Mouse (Mus musculus): ENCODE results near the gene Cyp2d12. TPM values are rescaled to one million over a fixed set of nuclear protein-coding genes. Genes with fewer than 3 reads are reported as not detected.
"Not testable (repeated sequence)": the region's sequence is repeated elsewhere in the genome, so short reads cannot be mapped to it uniquely, and the experiment has no call there.

Cyp2d12 gene
- polyA plus RNA-seq (2015; fragmentation: Nextera tagmentation; extraction: Ambion mirVana): not detected in 2 replicates

DNA sequence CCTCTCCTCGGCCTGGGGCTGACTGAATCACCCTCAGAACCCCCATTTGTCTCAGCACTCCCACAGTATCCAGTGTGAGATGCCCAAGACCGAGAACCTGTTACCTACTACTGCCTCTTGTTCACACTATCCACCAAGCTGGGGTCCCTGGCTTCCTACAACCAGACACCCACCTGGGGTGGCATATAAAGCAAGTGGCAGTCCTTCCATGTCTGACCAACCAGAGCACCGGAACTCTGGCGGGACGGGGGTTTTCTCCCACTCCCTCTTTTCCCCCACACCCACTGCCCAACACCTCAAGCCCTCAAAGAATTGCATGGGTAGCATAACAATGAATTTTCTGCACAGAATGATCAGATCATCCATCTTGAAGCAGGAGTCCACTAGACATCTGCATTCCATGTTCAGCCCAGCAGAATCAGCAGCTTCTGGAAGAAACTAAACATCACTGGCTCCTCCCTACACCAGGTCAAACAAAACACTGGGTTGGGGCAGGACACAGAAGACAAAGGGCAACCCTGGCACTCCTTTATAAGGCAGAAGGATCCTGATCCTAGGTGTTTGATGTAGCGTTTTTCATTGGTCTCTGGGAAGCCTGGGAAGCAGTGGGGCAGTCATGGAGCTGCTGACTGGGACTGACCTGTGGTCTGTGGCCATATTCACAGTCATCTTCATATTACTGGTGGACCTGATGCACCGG lies at the start of gene Cyp2d12:
TSS of gene Cyp2d12 (plus strand) at position 542 of the 700 bp plus-strand sequence.
- no peak within 1 kb of the TSS for H3K4me2 ChIP-seq (ENCODE audit: low read depth, low read length)
- H3K27me3 ChIP-seq (ENCODE audit: control insufficient read depth, insufficient read depth, low read depth, low read length): no peaks in the 10 kb centered on the region
- no peaks in the 10 kb centered on the region for H3K4me1 ChIP-seq (ENCODE audit: control insufficient read depth, low read depth, low read length)
- H3K27ac ChIP-seq (ENCODE audit: low read length): no peak within 1 kb of the TSS
- no peaks in the 10 kb centered on the region for H3K36me3 ChIP-seq (ENCODE audit: control insufficient read depth, insufficient read depth)
- no peak within 1 kb of the TSS for H3K9ac ChIP-seq (ENCODE audit: low read depth, low read length)
- WGBS (ENCODE audit: insufficient replicate concordance): 63% methylated on average over 7 of the region's 7 CpGs
- ATAC-seq (ENCODE audit: low read depth): no peak
- no peaks in the 10 kb centered on the region; the same call in 1 of the 2 replicates for H3K9me3 ChIP-seq (replicated peaks; ENCODE audit: control insufficient read depth, low read length)
- no peak within 1 kb of the TSS for H3K4me3 ChIP-seq (ENCODE audit: low read depth, low read length)

- Histone ChIP-seq H3K4me3 (ENCODE audit: low read depth, low read length) (no peak overlapping the region), H3K4me1 (ENCODE audit: control insufficient read depth, low read depth, low read length) (no peaks in the 10 kb centered on the region), H3K27ac (ENCODE audit: low read length) (no peak overlapping the region), H3K27me3 (ENCODE audit: control insufficient read depth, insufficient read depth, low read depth, low read length) (no peaks in the 10 kb centered on the region), H3K9me3 (replicated peaks; ENCODE audit: control insufficient read depth, low read length) (no peaks in the 10 kb centered on the region), H3K36me3 (ENCODE audit: control insufficient read depth, insufficient read depth) (no peaks in the 10 kb centered on the region), H3K9ac (ENCODE audit: low read depth, low read length) (no peak overlapping the region), H3K4me2 (ENCODE audit: low read depth, low read length) (no peak overlapping the region)
- 44% methylated on average over 3 of the region's 3 CpGs for WGBS (ENCODE audit: insufficient replicate concordance)
- ATAC-seq (ENCODE audit: low read depth): no peak
Measured at GRCm38 (mm10) chr15:82506971-82507370, 47.9 kb upstream of the Cyp2d12 start.

GRCm38 (mm10) chr15:82507740-82508139 lies 47.1 kb upstream of the Cyp2d12 start:
- WGBS (ENCODE audit: insufficient replicate concordance): 42% methylated on average over 4 of the region's 4 CpGs
- H3K4me2 ChIP-seq (ENCODE audit: low read depth, low read length); H3K27ac ChIP-seq (ENCODE audit: low read length); ATAC-seq (ENCODE audit: low read depth); H3K36me3 ChIP-seq (ENCODE audit: control insufficient read depth, insufficient read depth); H3K9me3 ChIP-seq (replicated peaks; ENCODE audit: control insufficient read depth, low read length); H3K4me3 ChIP-seq (ENCODE audit: low read depth, low read length); H3K4me1 ChIP-seq (ENCODE audit: control insufficient read depth, low read depth, low read length); H3K27me3 ChIP-seq (ENCODE audit: control insufficient read depth, insufficient read depth, low read depth, low read length); H3K9ac ChIP-seq (ENCODE audit: low read depth, low read length): not testable (repeated sequence)

GRCm38 (mm10) chr15:82509495-82509894 lies 45.4 kb upstream of the Cyp2d12 start:
- H3K4me1 ChIP-seq (ENCODE audit: control insufficient read depth, low read depth, low read length); H3K4me3 ChIP-seq (ENCODE audit: low read depth, low read length); H3K27ac ChIP-seq (ENCODE audit: low read length); H3K9ac ChIP-seq (ENCODE audit: low read depth, low read length); H3K36me3 ChIP-seq (ENCODE audit: control insufficient read depth, insufficient read depth); H3K27me3 ChIP-seq (ENCODE audit: control insufficient read depth, insufficient read depth, low read depth, low read length); H3K4me2 ChIP-seq (ENCODE audit: low read depth, low read length); ATAC-seq (ENCODE audit: low read depth); H3K9me3 ChIP-seq (replicated peaks; ENCODE audit: control insufficient read depth, low read length): not testable (repeated sequence)
- whole genome bisulfite sequencing (ENCODE audit: insufficient replicate concordance): 55% methylated on average over 4 of the region's 4 CpGs

- not testable (repeated sequence) for H3K27ac ChIP-seq (ENCODE audit: low read length); H3K4me1 ChIP-seq (ENCODE audit: control insufficient read depth, low read depth, low read length); H3K4me3 ChIP-seq (ENCODE audit: low read depth, low read length); ATAC-seq (ENCODE audit: low read depth); H3K4me2 ChIP-seq (ENCODE audit: low read depth, low read length); H3K36me3 ChIP-seq (ENCODE audit: control insufficient read depth, insufficient read depth); H3K27me3 ChIP-seq (ENCODE audit: control insufficient read depth, insufficient read depth, low read depth, low read length); H3K9me3 ChIP-seq (replicated peaks; ENCODE audit: control insufficient read depth, low read length); H3K9ac ChIP-seq (ENCODE audit: low read depth, low read length)
Measured at GRCm38 (mm10) chr15:82510500-82510899, 44.4 kb upstream of the Cyp2d12 start.

DNA sequence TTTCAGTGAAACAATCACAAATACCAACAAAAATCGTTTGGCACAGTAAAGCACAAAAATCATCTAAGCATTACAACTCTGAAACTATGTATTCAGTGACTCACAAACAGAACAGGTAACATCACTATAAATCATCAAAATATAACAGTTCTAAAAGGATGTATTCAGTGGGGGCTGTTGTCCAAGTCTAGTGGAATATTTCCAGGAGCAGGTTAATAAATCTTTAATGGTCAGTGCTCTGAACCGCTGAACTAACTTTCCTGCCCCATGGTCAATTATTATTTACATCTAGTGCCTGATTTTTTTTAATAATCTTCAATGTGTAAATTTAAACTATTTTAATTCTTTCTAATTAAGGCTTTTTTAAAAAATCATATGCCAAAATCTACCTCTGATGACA lies 42.8 kb upstream of the Cyp2d12 start:
- H3K9ac ChIP-seq (ENCODE audit: low read depth, low read length); ATAC-seq (ENCODE audit: low read depth); H3K27ac ChIP-seq (ENCODE audit: low read length); H3K9me3 ChIP-seq (replicated peaks; ENCODE audit: control insufficient read depth, low read length); H3K4me2 ChIP-seq (ENCODE audit: low read depth, low read length); H3K27me3 ChIP-seq (ENCODE audit: control insufficient read depth, insufficient read depth, low read depth, low read length); H3K36me3 ChIP-seq (ENCODE audit: control insufficient read depth, insufficient read depth); H3K4me3 ChIP-seq (ENCODE audit: low read depth, low read length); H3K4me1 ChIP-seq (ENCODE audit: control insufficient read depth, low read depth, low read length): not testable (repeated sequence)
- WGBS (ENCODE audit: insufficient replicate concordance): 51% methylated on average over 2 of the region's 2 CpGs

- WGBS (ENCODE audit: insufficient replicate concordance): 73% methylated on average over 23 of the region's 23 CpGs
Measured at GRCm38 (mm10) chr15:82516174-82516573, 38.7 kb upstream of the Cyp2d12 start.

GRCm38 (mm10) chr15:82527371-82527770 lies 27.5 kb upstream of the Cyp2d12 start:
- not testable (repeated sequence) for H3K27me3 ChIP-seq (ENCODE audit: control insufficient read depth, insufficient read depth, low read depth, low read length); H3K36me3 ChIP-seq (ENCODE audit: control insufficient read depth, insufficient read depth); H3K4me1 ChIP-seq (ENCODE audit: control insufficient read depth, low read depth, low read length); H3K9ac ChIP-seq (ENCODE audit: low read depth, low read length); ATAC-seq (ENCODE audit: low read depth); H3K4me2 ChIP-seq (ENCODE audit: low read depth, low read length); H3K27ac ChIP-seq (ENCODE audit: low read length); H3K9me3 ChIP-seq (replicated peaks; ENCODE audit: control insufficient read depth, low read length); H3K4me3 ChIP-seq (ENCODE audit: low read depth, low read length)
- WGBS (ENCODE audit: insufficient replicate concordance): 69% methylated on average over 5 of the region's 9 CpGs

More at GRCm38 (mm10) chr15:82516174-82516573, 38.7 kb upstream of the Cyp2d12 start:
- not testable (repeated sequence) for ATAC-seq (ENCODE audit: low read depth); H3K27me3 ChIP-seq (ENCODE audit: control insufficient read depth, insufficient read depth, low read depth, low read length); H3K36me3 ChIP-seq (ENCODE audit: control insufficient read depth, insufficient read depth); H3K9me3 ChIP-seq (replicated peaks; ENCODE audit: control insufficient read depth, low read length); H3K4me1 ChIP-seq (ENCODE audit: control insufficient read depth, low read depth, low read length); H3K4me2 ChIP-seq (ENCODE audit: low read depth, low read length); H3K9ac ChIP-seq (ENCODE audit: low read depth, low read length); H3K4me3 ChIP-seq (ENCODE audit: low read depth, low read length); H3K27ac ChIP-seq (ENCODE audit: low read length)

DNA sequence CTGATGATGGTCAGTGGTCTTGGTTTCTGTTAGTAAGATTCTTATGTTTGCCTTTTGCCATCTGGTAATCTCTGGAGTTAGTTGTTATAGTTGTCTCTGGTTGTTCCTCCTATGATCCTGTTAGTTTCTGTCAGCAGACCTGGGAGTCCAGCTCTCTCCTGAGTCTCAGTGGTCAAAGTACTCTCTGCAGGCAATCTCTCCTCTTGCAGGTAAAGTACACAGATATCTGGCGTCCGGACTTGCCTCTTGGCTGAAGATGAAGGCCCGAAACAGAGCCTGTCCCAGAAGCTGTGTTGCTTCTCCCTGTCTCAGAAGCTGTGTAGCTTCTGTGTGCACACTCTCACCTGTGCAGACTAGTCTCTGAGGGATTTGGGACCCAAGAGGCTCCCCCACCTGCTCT lies 22.2 kb upstream of the Cyp2d12 start:
- not testable (repeated sequence) for H3K4me2 ChIP-seq (ENCODE audit: low read depth, low read length); H3K27ac ChIP-seq (ENCODE audit: low read length); H3K36me3 ChIP-seq (ENCODE audit: control insufficient read depth, insufficient read depth); H3K9ac ChIP-seq (ENCODE audit: low read depth, low read length); H3K9me3 ChIP-seq (replicated peaks; ENCODE audit: control insufficient read depth, low read length); H3K27me3 ChIP-seq (ENCODE audit: control insufficient read depth, insufficient read depth, low read depth, low read length); ATAC-seq (ENCODE audit: low read depth); H3K4me1 ChIP-seq (ENCODE audit: control insufficient read depth, low read depth, low read length); H3K4me3 ChIP-seq (ENCODE audit: low read depth, low read length)
- WGBS (ENCODE audit: insufficient replicate concordance): 63% methylated on average over 3 of the region's 3 CpGs

All from liver, embryonic 16.5 days (tissue).